Mouse (Mus musculus): Measurements from ENCODE around the gene A1bg. TPM values are rescaled to one million over a fixed set of nuclear protein-coding genes. Genes with fewer than 3 reads are reported as not detected.

The A1bg gene
- total RNA-seq (2012; rRNA removed) (not detected in 2 replicates), total RNA-seq (2014; rRNA removed) (not detected in 2 replicates), polyA plus RNA-seq (2012; ENCODE audit: insufficient read length, low read depth) (not detected in 2 replicates)

DNA sequence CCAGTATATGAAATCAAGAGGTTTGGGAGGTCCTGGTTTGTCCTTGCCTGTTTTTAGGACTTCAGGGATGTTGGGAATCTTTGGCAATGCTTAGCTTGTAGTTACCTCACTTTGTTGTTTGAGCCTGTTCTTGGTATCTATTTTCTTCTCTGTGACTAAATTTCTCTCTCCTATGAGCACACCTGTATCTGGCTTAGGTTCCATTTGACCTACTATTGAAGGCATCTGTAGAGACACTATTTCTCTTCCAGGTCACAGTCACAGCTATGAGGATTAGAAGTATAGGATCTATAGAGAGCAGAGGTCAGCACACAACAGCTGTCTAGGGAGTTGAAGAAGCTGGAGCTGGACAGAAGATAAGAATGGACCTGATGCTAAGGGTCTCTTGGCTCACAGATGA is at the start of gene A1bg:
A1bg (minus strand) TSS at position 101 of the 400 bp plus-strand sequence.
- no peak for DNase-seq (ENCODE audit: extremely low read depth)
- no peak within 1 kb of the TSS for H3K4me2 ChIP-seq (ENCODE audit: insufficient read depth, low read depth, poor library complexity, severe bottlenecking)
- no peaks in the 10 kb centered on the region for H3K9me3 ChIP-seq (replicated peaks; ENCODE audit: low read length)
- no peaks in the 10 kb centered on the region for H3K27me3 ChIP-seq (replicated peaks)
- H3K9ac ChIP-seq (ENCODE audit: insufficient read depth, low read depth) = no peak within 1 kb of the TSS
- no peak for TF ChIP-seq UBTF (IDR thresholded peaks at IDR 0.05; ENCODE audit: low read depth, low read length)
- no peak for TF ChIP-seq USF1 (IDR thresholded peaks at IDR 0.05; ENCODE audit: low read depth, low read length)
- no peak for TF ChIP-seq E2F4 (IDR thresholded peaks at IDR 0.05; ENCODE audit: insufficient replicate concordance, low read depth, low read length)
- no peak for TF ChIP-seq EP300 (IDR thresholded peaks at IDR 0.05; ENCODE audit: low read length)
- TF ChIP-seq CHD2 (IDR thresholded peaks at IDR 0.05; ENCODE audit: low read length) = no peak
- no peaks in the 10 kb centered on the region for H3K36me3 ChIP-seq (replicated peaks in 1 of 2; ENCODE audit: control insufficient read depth in 1 of 2, insufficient read depth in 1 of 2, low read length in 1 of 2)
- no peaks in the 10 kb centered on the region for H3K79me2 ChIP-seq (replicated peaks; ENCODE audit: control insufficient read depth, extremely low read depth, insufficient read depth, poor library complexity, severe bottlenecking)
- dilution Hi-C loops (cut with MboI; ENCODE audit: extremely low pct_ligation_motif_present, extremely low pct_unique_long_range_greater_than_20kb, low sequenced_read_pairs) = no loop called here
- no peaks in the 10 kb centered on the region; a peak in 1 of 4 replicates for H3K4me1 ChIP-seq (ENCODE audit: control insufficient read depth in 1 of 2, insufficient read depth in 2 of 2)
- no peak within 1 kb of the TSS for H3K27ac ChIP-seq (ENCODE audit: insufficient read depth, low read depth)
- in situ Hi-C loops (cut with MboI; ENCODE audit: low pct_ligation_motif_present, low pct_unique_long_range_greater_than_20kb, low sequenced_read_pairs) = no loop called here
- H3K4me3 ChIP-seq (replicated peaks in 1 of 3; ENCODE audit: low read depth in 2 of 3, low read length in 2 of 3, poor library complexity in 1 of 3) = no peak within 1 kb of the TSS

- DNase-seq (ENCODE audit: extremely low read depth) = no peak
- H3K27me3 ChIP-seq (replicated peaks) = no peaks in the 10 kb centered on the region
- H3K27ac ChIP-seq (ENCODE audit: insufficient read depth, low read depth) = no peak overlapping the region
- dilution Hi-C loops (cut with MboI; ENCODE audit: extremely low pct_ligation_motif_present, extremely low pct_unique_long_range_greater_than_20kb, low sequenced_read_pairs) = no loop called here
- peaks cover 0 to 4% of the 10 kb centered on the region in 2 experiments; a peak in 1 of 4 replicates for H3K4me1 ChIP-seq (ENCODE audit: control insufficient read depth in 1 of 2, insufficient read depth in 2 of 2)
- H3K4me2 ChIP-seq (ENCODE audit: insufficient read depth, low read depth, poor library complexity, severe bottlenecking) = no peak overlapping the region
- no peak overlapping the region for H3K9ac ChIP-seq (ENCODE audit: insufficient read depth, low read depth)
- in situ Hi-C loops (cut with MboI; ENCODE audit: low pct_ligation_motif_present, low pct_unique_long_range_greater_than_20kb, low sequenced_read_pairs) = no loop called here
- no peaks in the 10 kb centered on the region for H3K79me2 ChIP-seq (replicated peaks; ENCODE audit: control insufficient read depth, extremely low read depth, insufficient read depth, poor library complexity, severe bottlenecking)
- no peak overlapping the region for H3K4me3 ChIP-seq (replicated peaks in 1 of 3; ENCODE audit: low read depth in 2 of 3, low read length in 2 of 3, poor library complexity in 1 of 3)
- no peaks in the 10 kb centered on the region for H3K36me3 ChIP-seq (replicated peaks in 1 of 2; ENCODE audit: control insufficient read depth in 1 of 2, insufficient read depth in 1 of 2, low read length in 1 of 2)
- TF ChIP-seq GABPA (IDR thresholded peaks at IDR 0.05; ENCODE audit: insufficient replicate concordance, low read depth, low read length) (no peak), ZKSCAN1 (IDR thresholded peaks at IDR 0.05; ENCODE audit: borderline replicate concordance, low read depth, low read length) (no peak), SIN3A (IDR thresholded peaks at IDR 0.05; ENCODE audit: low read length) (no peak), E2F4 (IDR thresholded peaks at IDR 0.05; ENCODE audit: insufficient replicate concordance, low read depth, low read length) (no peak), MAFK (IDR thresholded peaks at IDR 0.05; ENCODE audit: insufficient replicate concordance, low read length) (no peak), EP300 (IDR thresholded peaks at IDR 0.05; ENCODE audit: low read length) (no peak), NELFE (IDR thresholded peaks at IDR 0.05; ENCODE audit: low read depth, low read length) (no peak), TCF12 (IDR thresholded peaks at IDR 0.05; ENCODE audit: low read depth, low read length) (no peak), CHD1 (IDR thresholded peaks at IDR 0.05; ENCODE audit: low read depth, low read length) (no peak), MXI1 (IDR thresholded peaks at IDR 0.05; ENCODE audit: low read depth, low read length) (no peak), CTCF (conservative IDR thresholded peaks at IDR 0.05 in 1 of 2, IDR thresholded peaks at IDR 0.05 in 1 of 2; ENCODE audit: low read depth in 2 of 2, low read length in 2 of 2) (no peak), IRF4 (IDR thresholded peaks at IDR 0.05; ENCODE audit: low read depth, low read length) (no peak), UBTF (IDR thresholded peaks at IDR 0.05; ENCODE audit: low read depth, low read length) (no peak), MEF2A (IDR thresholded peaks at IDR 0.05; ENCODE audit: borderline replicate concordance, low read depth, low read length) (no peak), TBP (conservative IDR thresholded peaks at IDR 0.05; ENCODE audit: low read depth, low read length) (no peak)
- H3K9me3 ChIP-seq (replicated peaks; ENCODE audit: low read length) = no peaks in the 10 kb centered on the region
These were observed 45.7 kb upstream of the A1bg start for GRCm38 (mm10) chr15:60968549-60968861.
